Mouse (Mus musculus) adrenal gland, adult (tissue): Measurements from ENCODE around the gene Pak1.
"Not testable (repeated sequence)": the region's sequence is repeated elsewhere in the genome, so short reads cannot be mapped to it uniquely, and the experiment has no call there.

ENCODE experiments used
- DNase-seq, 2 experiments: peaks; one replicate each; pipeline ENCODE4 v3.0.0; 2022 to 2023; ENCODE audit warnings: low spot score in 1 of 2; ENCODE audit not compliant: inconsistent age in 2 of 2

Pak1 gene

GRCm38 (mm10) chr7:97845546-97845945 lies 57.2 kb downstream of the Pak1 start:
- DNase-seq = peak; percentile 80 to 89

GRCm38 (mm10) chr7:97846539-97846938 lies 58.2 kb downstream of the Pak1 start:
- no peak for DNase-seq

- not testable (repeated sequence) for DNase-seq
These were observed 61.2 kb downstream of the Pak1 start for GRCm38 (mm10) chr7:97849557-97849956.

GRCm38 (mm10) chr7:97850331-97850730 lies 62.0 kb downstream of the Pak1 start:
- peak; percentile 16 to 74 for DNase-seq

- no peak for DNase-seq
These were observed 75.2 kb downstream of the Pak1 start for GRCm38 (mm10) chr7:97863512-97863911.

- DNase-seq = no peak
These were observed 76.2 kb downstream of the Pak1 start for GRCm38 (mm10) chr7:97864531-97864930.

- DNase-seq = no peak
These were observed 79.5 kb downstream of the Pak1 start for GRCm38 (mm10) chr7:97867866-97868265.

GRCm38 (mm10) chr7:97868766-97869165 lies 80.4 kb downstream of the Pak1 start:
- no peak for DNase-seq

- no peak for DNase-seq
These were observed 84.1 kb downstream of the Pak1 start for GRCm38 (mm10) chr7:97872396-97872795.

- no peak for DNase-seq
These were observed 85.0 kb downstream of the Pak1 start for GRCm38 (mm10) chr7:97873317-97873716.

GRCm38 (mm10) chr7:97877846-97878538 lies 89.7 kb downstream of the Pak1 start:
- no peak for DNase-seq

GRCm38 (mm10) chr7:97911646-97912045 lies 123.3 kb downstream of the Pak1 start:
- no peak for DNase-seq

- no peak for DNase-seq
These were observed 126.6 kb downstream of the Pak1 start for GRCm38 (mm10) chr7:97914833-97915516.

GRCm38 (mm10) chr7:97919742-97920141 lies 131.4 kb downstream of the Pak1 start, which contains the start of gene Gdpd4:
Gdpd4 (plus strand) TSS chr7:97919955.
- DNase-seq = no peak

- DNase-seq = no peak
These were observed 137.5 kb downstream of the Pak1 start for GRCm38 (mm10) chr7:97925819-97926218.

GRCm38 (mm10) chr7:97926978-97927377 lies 138.6 kb downstream of the Pak1 start:
- DNase-seq = no peak

GRCm38 (mm10) chr7:97944485-97944884 lies 156.1 kb downstream of the Pak1 start:
- no peak for DNase-seq
